Mouse (Mus musculus): ENCODE data around the gene Smg6.
A peak's percentile ranks its signal among the peaks of the same experiment; 100 is the strongest.

The Smg6 gene

GRCm38 (mm10) chr11:75147106-75147845, 221.7 kb downstream of the Smg6 start:
- no peak for DNase-seq (ENCODE audit: low read depth, low spot score)

GRCm38 (mm10) chr11:75147846-75148168, 222.2 kb downstream of the Smg6 start:
- peak; percentile 62 for DNase-seq (ENCODE audit: low read depth, low spot score)

- no peak for DNase-seq (ENCODE audit: low read depth, low spot score)
Observed at GRCm38 (mm10) chr11:75148332-75149035, 222.9 kb downstream of the Smg6 start.

- DNase-seq (ENCODE audit: low read depth, low spot score): no peak
Observed at GRCm38 (mm10) chr11:75150346-75150745, 224.7 kb downstream of the Smg6 start.

GRCm38 (mm10) chr11:75152603-75153557, 227.3 kb downstream of the Smg6 start:
- no peak for DNase-seq (ENCODE audit: low read depth, low spot score)

- no peak for DNase-seq (ENCODE audit: low read depth, low spot score)
Observed at GRCm38 (mm10) chr11:75154053-75154585, 228.5 kb downstream of the Smg6 start.

- DNase-seq (ENCODE audit: low read depth, low spot score): no peak
Observed at GRCm38 (mm10) chr11:75155985-75156384, 230.4 kb downstream of the Smg6 start.

- no peak for DNase-seq (ENCODE audit: low read depth, low spot score)
Observed at GRCm38 (mm10) chr11:75156416-75156815, 230.8 kb downstream of the Smg6 start.

GRCm38 (mm10) chr11:75157037-75157436, 231.4 kb downstream of the Smg6 start:
- no peak for DNase-seq (ENCODE audit: low read depth, low spot score)

GRCm38 (mm10) chr11:75157901-75158300, 232.3 kb downstream of the Smg6 start:
- DNase-seq (ENCODE audit: low read depth, low spot score): no peak

GRCm38 (mm10) chr11:75158432-75158831, 232.8 kb downstream of the Smg6 start:
- no peak for DNase-seq (ENCODE audit: low read depth, low spot score)

GRCm38 (mm10) chr11:75159564-75159963, 233.9 kb downstream of the Smg6 start:
- DNase-seq (ENCODE audit: low read depth, low spot score): peak; percentile 43

- no peak for DNase-seq (ENCODE audit: low read depth, low spot score)
Observed at GRCm38 (mm10) chr11:75160954-75161353, 235.3 kb downstream of the Smg6 start.

- no peak for DNase-seq (ENCODE audit: low read depth, low spot score)
Observed at GRCm38 (mm10) chr11:75161417-75162008, 235.9 kb downstream of the Smg6 start.

- DNase-seq (ENCODE audit: low read depth, low spot score): no peak
Observed at GRCm38 (mm10) chr11:75162591-75163080, 237.0 kb downstream of the Smg6 start.

- DNase-seq (ENCODE audit: low read depth, low spot score): no peak
Observed at GRCm38 (mm10) chr11:75163379-75163778, 237.8 kb downstream of the Smg6 start.

- no peak for DNase-seq (ENCODE audit: low read depth, low spot score)
Observed at GRCm38 (mm10) chr11:75164051-75164450, 238.4 kb downstream of the Smg6 start.

GRCm38 (mm10) chr11:75164750-75165149, 239.1 kb downstream of the Smg6 start:
- peak; percentile 52 for DNase-seq (ENCODE audit: low read depth, low spot score)

GRCm38 (mm10) chr11:75165441-75166192, 240.0 kb downstream of the Smg6 start:
- peak; percentile 80 for DNase-seq (ENCODE audit: low read depth, low spot score)

- no peak for DNase-seq (ENCODE audit: low read depth, low spot score)
Observed at GRCm38 (mm10) chr11:75166193-75166842, 240.7 kb downstream of the Smg6 start.

All from R1 (cell line).